Mouse (Mus musculus) olfactory bulb, adult 2 months (tissue): Measurements from ENCODE around the gene Prkcb. TPM values are rescaled to one million over a fixed set of nuclear protein-coding genes. Genes with fewer than 3 reads are reported as not detected.

Experiments used
- H3K27ac ChIP-seq: fragments of 200-500 bp; 2 replicates; pipeline ENCODE4 v1.5.1; 2012; ENCODE audit warnings: low read depth, low read length; ENCODE audit not compliant: insufficient read depth
- H3K4me1 ChIP-seq: fragments of 200-500 bp; 2 replicates; pipeline ENCODE4 v1.6.1; 2012; ENCODE audit warnings: low read length; ENCODE audit not compliant: control insufficient read depth, insufficient read depth
- H3K4me3 ChIP-seq: fragments of 200-500 bp; 2 replicates; pipeline ENCODE4 v1.5.1; 2012; ENCODE audit warnings: mild to moderate bottlenecking, low read depth, low read length, moderate library complexity; ENCODE audit not compliant: insufficient read depth
- CTCF ChIP-seq: fragments of 200-500 bp; IDR thresholded peaks from 2 replicates; pipeline ENCODE4 v1.5.1; 2012; ENCODE audit warnings: low read depth, mild to moderate bottlenecking, low read length, moderate library complexity; ENCODE audit not compliant: insufficient read depth
- POLR2A ChIP-seq: fragments of 200-500 bp; IDR thresholded peaks from 2 replicates; pipeline ENCODE4 v1.6.1; 2012; ENCODE audit warnings: mild to moderate bottlenecking, low read depth, low read length, moderate library complexity; ENCODE audit not compliant: insufficient read depth
- WGBS: fragments of 180-500 bp; shearing (Covaris S2); methylation state at CpG from one replicate; pipeline ENCODE4 v1.1.7; 2018; 5-methylcytosine and 5-hydroxymethylcytosine counted together
- polyA plus RNA-seq: library from polyadenylated mRNA; stranded (reverse); fragments of >200 nt; gene quantifications from 2 replicates; pipeline ENCODE4 v1.2.4, GENCODE M21; 2012; ENCODE audit warnings: low replicate concordance; ENCODE audit not compliant: missing spikeins, insufficient read depth, insufficient read length

The Prkcb gene
- polyA plus RNA-seq, 1 experiment, result 694 TPM

GRCm38 (mm10) chr7:122296805-122297204 is 8.3 kb downstream of the Prkcb start:
- H3K4me3 ChIP-seq, result no peak overlapping the region
- 64% methylated on average over 3 of the region's 3 CpGs for WGBS

GRCm38 (mm10) chr7:122297627-122298026 is 9.1 kb downstream of the Prkcb start:
- TF ChIP-seq CTCF, result no peak
- TF ChIP-seq POLR2A, result no peak
- Histone ChIP-seq H3K4me3 (no peak overlapping the region), H3K27ac (no peak overlapping the region), H3K4me1 (peaks cover 21% of the 10 kb centered on the region)
- WGBS, result 66% methylated on average over 3 of the region's 3 CpGs

More at GRCm38 (mm10) chr7:122296805-122297204, 8.3 kb downstream of the Prkcb start:
- Histone ChIP-seq H3K27ac (no peak overlapping the region), H3K4me1 (peaks cover 24% of the 10 kb centered on the region)
- TF ChIP-seq POLR2A, result no peak
- no peak for TF ChIP-seq CTCF

- Histone ChIP-seq H3K27ac (no peak overlapping the region), H3K4me1 (peaks cover 19% of the 10 kb centered on the region), H3K4me3 (no peak overlapping the region)
- TF ChIP-seq POLR2A, result no peak
- no peak for TF ChIP-seq CTCF
- WGBS, result 92% methylated on average over 2 of the region's 2 CpGs
These were observed 10.2 kb downstream of the Prkcb start for GRCm38 (mm10) chr7:122298715-122299114.

- Histone ChIP-seq H3K4me1 (peaks cover 25% of the 10 kb centered on the region), H3K4me3 (no peak overlapping the region), H3K27ac (no peak overlapping the region)
- no peak for TF ChIP-seq POLR2A
- no peak for TF ChIP-seq CTCF
- WGBS, result 59% methylated on average over 4 of the region's 4 CpGs
These were observed 12.0 kb downstream of the Prkcb start for GRCm38 (mm10) chr7:122300538-122300937.

- H3K27ac ChIP-seq, result no peak overlapping the region
- TF ChIP-seq POLR2A (no peak), CTCF (no peak)
- H3K4me3 ChIP-seq, result no peak overlapping the region
- whole genome bisulfite sequencing, result 82% methylated on average over 6 of the region's 6 CpGs
- peaks cover 25% of the 10 kb centered on the region for H3K4me1 ChIP-seq
These were observed 14.0 kb downstream of the Prkcb start for GRCm38 (mm10) chr7:122302538-122302937.

- no peak overlapping the region for H3K27ac ChIP-seq
- TF ChIP-seq POLR2A, result no peak
- TF ChIP-seq CTCF, result no peak
- no peak overlapping the region for H3K4me3 ChIP-seq
- 59% methylated on average over 3 of the region's 3 CpGs for WGBS
- H3K4me1 ChIP-seq, result peaks cover 17% of the 10 kb centered on the region
These were observed 15.4 kb downstream of the Prkcb start for GRCm38 (mm10) chr7:122303988-122304387.

- 91% methylated on average over 2 of the region's 2 CpGs for WGBS
- no peak overlapping the region for H3K27ac ChIP-seq
- H3K4me3 ChIP-seq, result no peak overlapping the region
- TF ChIP-seq POLR2A (no peak), CTCF (no peak)
- H3K4me1 ChIP-seq, result peaks cover 17% of the 10 kb centered on the region
These were observed 16.0 kb downstream of the Prkcb start for GRCm38 (mm10) chr7:122304521-122304920.

- Histone ChIP-seq H3K4me3 (no peak overlapping the region), H3K27ac (no peak overlapping the region), H3K4me1 (peaks cover 13% of the 10 kb centered on the region)
- 93% methylated on average over 9 of the region's 9 CpGs for WGBS
- TF ChIP-seq CTCF, result no peak
- no peak for TF ChIP-seq POLR2A
These were observed 18.7 kb downstream of the Prkcb start for GRCm38 (mm10) chr7:122307241-122307640.

- TF ChIP-seq POLR2A, result no peak
- no peak for TF ChIP-seq CTCF
- no peak overlapping the region for H3K27ac ChIP-seq
- peaks cover 19% of the 10 kb centered on the region for H3K4me1 ChIP-seq
- WGBS, result 92% methylated on average over 5 of the region's 5 CpGs
- H3K4me3 ChIP-seq, result no peak overlapping the region
These were observed 20.1 kb downstream of the Prkcb start for GRCm38 (mm10) chr7:122308661-122309060.
